Mouse (Mus musculus) hindbrain, embryonic 12.5 days (tissue): ENCODE results near the gene Rpn2. TPM values are rescaled to one million over a fixed set of nuclear protein-coding genes. Genes with fewer than 3 reads are reported as not detected.

Experiments
- ATAC-seq: fragments of 200-750 bp; cut with Nextera tagmentation; 2 replicates; pipeline ENCODE4 v1.8.0; 2017; ENCODE audit warnings: moderate TSS enrichment; ENCODE audit not compliant: low FRiP score
- H3K27ac ChIP-seq: fragments of 300-500 bp; sonication (generic); 2 replicates; pipeline ENCODE4 v1.5.1; 2016; ENCODE audit warnings: mild to moderate bottlenecking
- H3K27me3 ChIP-seq: fragments of 300-500 bp; sonication (generic); 2 replicates; pipeline ENCODE4 v1.6.1; 2016; ENCODE audit warnings: mild to moderate bottlenecking
- H3K36me3 ChIP-seq: fragments of 300-500 bp; sonication (generic); 2 replicates; pipeline ENCODE4 v1.6.1; 2016; ENCODE audit warnings: mild to moderate bottlenecking
- H3K4me1 ChIP-seq: fragments of 300-500 bp; sonication (generic); 2 replicates; pipeline ENCODE4 v1.6.1; 2016
- H3K4me2 ChIP-seq: fragments of 300-500 bp; sonication (generic); replicated peaks from 2 replicates; pipeline ENCODE4 v1.6.1; 2016; ENCODE audit warnings: mild to moderate bottlenecking
- H3K4me3 ChIP-seq: fragments of 300-500 bp; sonication (generic); 2 replicates; pipeline ENCODE4 v1.5.1; 2016; ENCODE audit warnings: mild to moderate bottlenecking
- H3K9ac ChIP-seq: fragments of 300-500 bp; sonication (generic); 2 replicates; pipeline ENCODE4 v1.6.1; 2016; ENCODE audit warnings: mild to moderate bottlenecking, moderate library complexity
- H3K9me3 ChIP-seq: fragments of 300-500 bp; sonication (generic); replicated peaks from 2 replicates; pipeline ENCODE4 v1.6.1; 2016; ENCODE audit warnings: mild to moderate bottlenecking
- WGBS: fragments of 180-500 bp; shearing (Covaris S2); methylation state at CpG from one replicate; pipeline ENCODE4 v1.1.7; 2016; 5-methylcytosine and 5-hydroxymethylcytosine counted together
- polyA plus RNA-seq: library from polyadenylated mRNA; unstranded; fragments of >200 nt; fragmentation: Nextera tagmentation; extraction: Ambion mirVana; gene quantifications from 2 replicates; pipeline ENCODE4 v1.2.1, GENCODE M21; 2016

Gene Rpn2
- polyA plus RNA-seq, 1 experiment from 2014 or later = 239 TPM

DNA sequence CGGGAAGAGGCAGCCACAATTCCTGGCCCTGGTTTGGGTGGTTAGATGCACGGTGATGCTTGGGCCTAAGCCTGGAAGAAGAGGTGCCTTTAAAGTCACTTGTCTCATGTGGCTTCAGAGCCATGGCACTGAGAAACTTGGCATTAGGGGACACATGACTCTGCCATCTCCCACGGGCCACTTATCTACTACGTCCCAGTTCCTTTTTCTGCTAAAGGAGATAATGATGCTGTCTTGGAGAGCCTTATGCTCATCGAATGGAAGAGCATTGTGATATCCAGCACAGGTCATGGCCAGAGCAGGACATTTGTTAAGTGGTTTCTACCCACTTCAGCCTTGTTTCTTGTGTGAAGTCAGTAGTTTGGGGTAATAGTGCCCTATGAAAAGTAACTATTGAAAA is 10.2 kb downstream of the Rpn2 start:
- Histone ChIP-seq H3K9me3 (no peaks in the 10 kb centered on the region), H3K27me3 (no peaks in the 10 kb centered on the region), H3K27ac (no peak overlapping the region), H3K36me3 (peaks cover 80% of the 10 kb centered on the region), H3K9ac (no peak overlapping the region), H3K4me3 (no peak overlapping the region), H3K4me1 (no peaks in the 10 kb centered on the region), H3K4me2 (no peak overlapping the region)
- no peak for ATAC-seq
- 87% methylated on average over 5 of the region's 5 CpGs for WGBS

DNA sequence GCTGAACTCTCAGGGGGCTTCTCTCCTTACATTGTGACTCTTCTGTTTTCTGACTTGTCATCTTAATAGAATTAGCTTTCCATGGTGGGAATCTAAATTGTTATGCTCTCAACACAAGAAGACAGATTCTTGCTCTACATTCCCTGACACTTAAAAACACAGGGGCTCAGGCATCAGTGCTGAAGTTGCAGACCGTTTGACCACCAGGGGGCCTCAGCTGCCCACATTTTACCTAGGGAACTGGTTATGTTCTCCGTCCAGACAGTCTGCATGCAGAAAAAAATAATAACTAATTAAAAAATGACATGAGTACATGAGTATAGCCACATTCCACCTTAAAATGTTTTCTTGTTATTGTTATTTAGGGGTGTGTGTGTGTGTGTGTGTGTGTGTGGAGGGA is 13.3 kb downstream of the Rpn2 start:
- WGBS = 18% methylated on average over 2 of the region's 2 CpGs
- ATAC-seq = no peak

GRCm38 (mm10) chr2:157296105-157296689 is 17.4 kb downstream of the Rpn2 start:
- no peak for ATAC-seq
- Histone ChIP-seq H3K4me1 (no peaks in the 10 kb centered on the region), H3K9me3 (no peaks in the 10 kb centered on the region), H3K27ac (no peak overlapping the region), H3K36me3 (peaks cover 90% of the 10 kb centered on the region), H3K4me2 (no peak overlapping the region), H3K27me3 (no peaks in the 10 kb centered on the region), H3K9ac (no peak overlapping the region), H3K4me3 (no peak overlapping the region)
- 82% methylated on average over 7 of the region's 7 CpGs for WGBS

More for the DNA sequence above, 13.3 kb downstream of the Rpn2 start:
- no peaks in the 10 kb centered on the region for H3K4me1 ChIP-seq
- H3K4me3 ChIP-seq = no peak overlapping the region
- no peaks in the 10 kb centered on the region for H3K27me3 ChIP-seq
- H3K9ac ChIP-seq = no peak overlapping the region
- H3K9me3 ChIP-seq = no peaks in the 10 kb centered on the region
- peaks cover 85% of the 10 kb centered on the region for H3K36me3 ChIP-seq
- H3K4me2 ChIP-seq = no peak overlapping the region
- no peak overlapping the region for H3K27ac ChIP-seq

- ATAC-seq = no peak
- no peak overlapping the region for H3K4me2 ChIP-seq
- no peak overlapping the region for H3K27ac ChIP-seq
- no peaks in the 10 kb centered on the region for H3K27me3 ChIP-seq
- 92% methylated on average over 6 of the region's 6 CpGs for WGBS
- H3K4me3 ChIP-seq = no peak overlapping the region
- H3K4me1 ChIP-seq = no peaks in the 10 kb centered on the region
- H3K9ac ChIP-seq = no peak overlapping the region
- H3K9me3 ChIP-seq = no peaks in the 10 kb centered on the region
- H3K36me3 ChIP-seq = peaks cover 86% of the 10 kb centered on the region
These were observed 21.2 kb downstream of the Rpn2 start for GRCm38 (mm10) chr2:157300051-157300450.

GRCm38 (mm10) chr2:157303096-157303495 is 24.3 kb downstream of the Rpn2 start:
- ATAC-seq = no peak
- Histone ChIP-seq H3K36me3 (peaks cover 72% of the 10 kb centered on the region), H3K4me1 (0 out of 2 replicates have a peak, but pooled peaks cover 4% of the 10 kb centered on the region), H3K27ac (no peak overlapping the region), H3K27me3 (no peaks in the 10 kb centered on the region), H3K9ac (no peak overlapping the region), H3K4me3 (no peak overlapping the region), H3K9me3 (no peaks in the 10 kb centered on the region), H3K4me2 (no peak overlapping the region)
- WGBS = 64% methylated on average over 9 of the region's 9 CpGs

GRCm38 (mm10) chr2:157306091-157307032 is 27.5 kb downstream of the Rpn2 start:
- no peak for ATAC-seq
- H3K27me3 ChIP-seq = no peaks in the 10 kb centered on the region
- H3K4me2 ChIP-seq = no peak overlapping the region
- 0 out of 2 replicates have a peak, but pooled peaks cover 4% of the 10 kb centered on the region for H3K4me1 ChIP-seq
- 87% methylated on average over 7 of the region's 7 CpGs for WGBS
- no peak overlapping the region for H3K9ac ChIP-seq
- no peak overlapping the region for H3K27ac ChIP-seq
- no peaks in the 10 kb centered on the region for H3K9me3 ChIP-seq
- H3K4me3 ChIP-seq = no peak overlapping the region
- H3K36me3 ChIP-seq = peaks cover 72% of the 10 kb centered on the region

- peaks cover 74% of the 10 kb centered on the region for H3K36me3 ChIP-seq
- whole genome bisulfite sequencing = 80% methylated on average over 4 of the region's 4 CpGs
- H3K4me3 ChIP-seq = no peak overlapping the region
- H3K9me3 ChIP-seq = no peaks in the 10 kb centered on the region
- no peak overlapping the region for H3K4me2 ChIP-seq
- ATAC-seq = no peak
- no peak overlapping the region for H3K9ac ChIP-seq
- H3K27ac ChIP-seq = peak overlapping the region; percentile 40; the same call in 1 of the 2 replicates
- H3K4me1 ChIP-seq = 0 out of 2 replicates have a peak, but pooled peaks cover 4% of the 10 kb centered on the region
- no peaks in the 10 kb centered on the region for H3K27me3 ChIP-seq
These were observed 29.0 kb downstream of the Rpn2 start for GRCm38 (mm10) chr2:157307715-157308265.

- Histone ChIP-seq H3K9ac (no peak overlapping the region), H3K36me3 (peaks cover 74% of the 10 kb centered on the region), H3K27me3 (no peaks in the 10 kb centered on the region), H3K4me2 (no peak overlapping the region), H3K4me3 (no peak overlapping the region), H3K27ac (peak overlapping the region; percentile 40; the same call in 1 of the 2 replicates), H3K9me3 (no peaks in the 10 kb centered on the region), H3K4me1 (0 out of 2 replicates have a peak, but pooled peaks cover 4% of the 10 kb centered on the region)
- WGBS = 93% methylated on average over 2 of the region's 2 CpGs
- ATAC-seq = no peak
These were observed 29.6 kb downstream of the Rpn2 start for GRCm38 (mm10) chr2:157308273-157308917.

- Histone ChIP-seq H3K9ac (no peak overlapping the region), H3K36me3 (peaks cover 75% of the 10 kb centered on the region), H3K4me1 (0 out of 2 replicates have a peak, but pooled peaks cover 4% of the 10 kb centered on the region), H3K27ac (no peak overlapping the region), H3K4me3 (no peak overlapping the region), H3K9me3 (no peaks in the 10 kb centered on the region), H3K4me2 (no peak overlapping the region), H3K27me3 (no peaks in the 10 kb centered on the region)
- WGBS = 95% methylated on average over 8 of the region's 8 CpGs
- ATAC-seq = no peak
These were observed 30.8 kb downstream of the Rpn2 start for GRCm38 (mm10) chr2:157309611-157310010.

DNA sequence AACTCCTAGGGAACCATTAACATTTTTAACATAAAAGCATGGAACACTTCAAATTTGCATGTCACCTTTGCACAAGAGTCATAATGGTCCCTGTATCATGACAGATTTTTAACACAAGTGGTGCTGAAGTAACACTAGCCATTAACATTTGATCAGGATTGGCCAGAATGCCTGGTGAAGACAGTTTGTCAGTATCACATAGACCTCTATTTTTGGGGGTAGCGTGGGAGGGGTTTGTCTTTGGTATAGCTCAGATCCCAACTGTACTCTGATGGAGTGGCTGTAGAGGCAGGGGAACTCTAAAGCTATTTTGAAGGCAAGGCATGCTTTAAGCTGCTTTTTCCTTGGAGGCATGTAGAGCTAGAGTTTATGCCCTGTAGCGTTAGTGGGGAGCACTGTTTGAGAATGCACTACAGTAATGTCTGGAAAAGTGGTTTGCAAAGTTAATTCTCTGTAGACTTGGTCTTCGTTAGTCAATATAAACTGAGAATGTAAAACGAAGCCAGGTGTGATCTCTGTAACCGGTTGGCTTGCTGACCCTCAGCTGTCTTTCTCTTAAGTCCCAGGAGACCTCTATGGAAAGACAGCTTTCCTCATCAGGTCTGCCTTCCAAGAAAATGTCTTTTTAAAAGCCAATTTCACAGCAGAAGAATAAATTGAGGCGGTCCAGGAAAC is 32.3 kb downstream of the Rpn2 start:
- Histone ChIP-seq H3K9ac (no peak overlapping the region), H3K27me3 (no peaks in the 10 kb centered on the region), H3K36me3 (peaks cover 83% of the 10 kb centered on the region), H3K9me3 (no peaks in the 10 kb centered on the region), H3K4me2 (no peak overlapping the region), H3K27ac (no peak overlapping the region), H3K4me1 (0 out of 2 replicates have a peak, but pooled peaks cover 4% of the 10 kb centered on the region), H3K4me3 (no peak overlapping the region)
- 84% methylated on average over 6 of the region's 6 CpGs for whole genome bisulfite sequencing
- ATAC-seq = no peak

- H3K4me3 ChIP-seq = no peak overlapping the region
- no peaks in the 10 kb centered on the region for H3K4me1 ChIP-seq
- peaks cover 92% of the 10 kb centered on the region for H3K36me3 ChIP-seq
- 84% methylated on average over 3 of the region's 3 CpGs for WGBS
- no peak overlapping the region; the same call in 1 of the 2 replicates for H3K27ac ChIP-seq
- no peak overlapping the region for H3K4me2 ChIP-seq
- no peaks in the 10 kb centered on the region for H3K9me3 ChIP-seq
- no peak overlapping the region for H3K9ac ChIP-seq
- ATAC-seq = no peak
- H3K27me3 ChIP-seq = no peaks in the 10 kb centered on the region
These were observed 34.9 kb downstream of the Rpn2 start for GRCm38 (mm10) chr2:157313718-157314117.
